Mouse (Mus musculus) layer of hippocampus, adult 8-10 months (tissue): ENCODE results near the gene Lztr1. TPM values are rescaled to one million over a fixed set of nuclear protein-coding genes. Genes with fewer than 3 reads are reported as not detected.

Experiments used
- DNase-seq, 2 experiments: peaks; one replicate each; pipeline ENCODE4 v3.0.0; 2022; ENCODE audit warnings: low spot score in 2 of 2
- total RNA-seq, 4 experiments: library from RNA; stranded (reverse); gene quantifications; 2 replicates each; pipeline ENCODE4 v1.2.4; 2022

Gene Lztr1
- total RNA-seq, 4 experiments from 2014 or later: 194 to 222 (median 203) TPM

- DNase-seq: no peak
Measured at GRCm38 (mm10) chr16:17556907-17557306, 48.4 kb downstream of the Lztr1 start.

- peak in 1 of 2 experiments; percentile 83 for DNase-seq
Measured at GRCm38 (mm10) chr16:17557947-17558480, 49.5 kb downstream of the Lztr1 start.

GRCm38 (mm10) chr16:17558811-17559210, 50.3 kb downstream of the Lztr1 start:
- no peak for DNase-seq

GRCm38 (mm10) chr16:17559396-17560027, 51.0 kb downstream of the Lztr1 start:
- no peak for DNase-seq

- DNase-seq: peak in 1 of 2 experiments; percentile 38
Measured at GRCm38 (mm10) chr16:17561128-17561750, 52.8 kb downstream of the Lztr1 start, which contains the start of gene Lrrc74b. Lrrc74b (minus strand) TSS chr16:17561247.

- DNase-seq: no peak
Measured at GRCm38 (mm10) chr16:17561751-17562208, 53.3 kb downstream of the Lztr1 start, which contains the start of gene P2rx6. P2rx6 (plus strand) TSS chr16:17561885.

GRCm38 (mm10) chr16:17563580-17563979, 55.1 kb downstream of the Lztr1 start:
- no peak for DNase-seq

- DNase-seq: no peak
Measured at GRCm38 (mm10) chr16:17564221-17564620, 55.7 kb downstream of the Lztr1 start.

GRCm38 (mm10) chr16:17564771-17565170, 56.3 kb downstream of the Lztr1 start:
- no peak for DNase-seq

GRCm38 (mm10) chr16:17566186-17566585, 57.7 kb downstream of the Lztr1 start:
- DNase-seq: no peak

Other genes with a start within 250 kb of the Lztr1 start
- 100 to 1,000 TPM in 2 of 4 experiments, 10 to 100 TPM in 2; 85.5 to 112 (median 94.2) TPM for gene Tmem191c, start 232.6 kb upstream of the Lztr1 start, total RNA-seq
- gene Serpind1, start 177.3 kb upstream of the Lztr1 start, total RNA-seq: 1 to 10 TPM; 1.6 to 2.6 (median 2.2) TPM
- gene Snap29, start 102.7 kb upstream of the Lztr1 start, total RNA-seq: 10 to 100 TPM; 19.5 to 21.6 (median 20.7) TPM
- 100 to 1,000 TPM; 261 to 306 (median 301) TPM for gene Pi4ka, start 102.4 kb upstream of the Lztr1 start, total RNA-seq
- gene Crkl, start 56.7 kb upstream of the Lztr1 start, total RNA-seq: 10 to 100 TPM; 35.3 to 49.3 (median 38.4) TPM
- 100 to 1,000 TPM in 2 of 4 experiments, 10 to 100 TPM in 2; 92.5 to 137 (median 109) TPM for gene Aifm3, start 19.1 kb upstream of the Lztr1 start, total RNA-seq
- gene Thap7, start 22.4 kb downstream of the Lztr1 start, total RNA-seq: 10 to 100 TPM; 42.9 to 47.0 (median 45.1) TPM
- gene Lrrc74b, start 52.6 kb downstream of the Lztr1 start, total RNA-seq: 1 to 10 TPM in 3 of 4 experiments, under 1 TPM in 1; 0.91 to 1.6 (median 1.4) TPM
- gene P2rx6, start 53.2 kb downstream of the Lztr1 start, total RNA-seq: 1 to 10 TPM; 1.2 to 1.9 (median 1.6) TPM
- 100 to 1,000 TPM in 2 of 4 experiments, 10 to 100 TPM in 2; 80.6 to 117 (median 97.4) TPM for gene Slc7a4, start 74.5 kb downstream of the Lztr1 start, total RNA-seq
- 10 to 100 TPM; 51.8 to 70.7 (median 60.0) TPM for gene Smpd4, start 110.7 kb downstream of the Lztr1 start, total RNA-seq
- 10 to 100 TPM; 29.8 to 42.6 (median 41.3) TPM for gene Ccdc74a, start 137.8 kb downstream of the Lztr1 start, total RNA-seq
- 10 to 100 TPM; 72.6 to 84.6 (median 78.3) TPM for gene Med15, start 224.2 kb downstream of the Lztr1 start, total RNA-seq